Mouse (Mus musculus) testis, adult 2 months (tissue): ENCODE measurements around the gene Gm36864.

Experiments
- CTCF ChIP-seq: fragments of 200-500 bp; IDR thresholded peaks from 2 replicates; pipeline ENCODE4 v1.5.1; 2012; ENCODE audit warnings: low read depth, mild to moderate bottlenecking, inconsistent platforms, low read length, moderate library complexity; ENCODE audit not compliant: control insufficient read depth, insufficient read depth, insufficient replicate concordance
- POLR2A ChIP-seq: fragments of 200-500 bp; IDR thresholded peaks from 2 replicates; pipeline ENCODE4 v1.6.1; 2012; ENCODE audit warnings: low read depth, mild to moderate bottlenecking, inconsistent platforms, low read length, moderate library complexity; ENCODE audit not compliant: control insufficient read depth

DNA sequence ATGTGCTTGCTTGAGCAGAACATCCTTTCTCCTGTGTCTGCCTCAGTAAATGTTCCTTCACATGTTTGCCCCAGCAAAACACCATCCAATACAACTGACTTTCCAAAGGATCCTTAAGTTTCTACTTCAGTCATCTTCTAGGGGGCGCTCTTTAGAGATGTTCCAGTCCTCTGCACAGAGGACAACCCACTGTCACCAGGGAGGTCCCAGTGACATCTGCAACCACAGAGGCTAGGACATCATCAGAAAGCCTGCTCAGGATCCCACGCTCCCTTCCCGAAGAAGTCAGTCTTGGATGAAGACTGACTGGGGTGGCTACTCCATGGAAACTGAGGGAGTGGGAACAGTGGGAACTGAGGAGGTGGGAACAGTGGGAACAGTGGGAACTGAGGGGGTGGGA, 39.6 kb downstream of the Gm36864 start:
- TF ChIP-seq CTCF (no peak), POLR2A (no peak)
